Mouse (Mus musculus): ENCODE measurements around the gene Gja1.

Gja1 gene

GRCm38 (mm10) chr10:56415894-56416570 is 38.9 kb downstream of the Gja1 start:
- DNase-seq (ENCODE audit: low spot score) = no peak

- no peak for DNase-seq (ENCODE audit: low spot score)
Measured at GRCm38 (mm10) chr10:56422518-56422917, 45.4 kb downstream of the Gja1 start.

GRCm38 (mm10) chr10:56425016-56425798 is 48.1 kb downstream of the Gja1 start:
- no peak for DNase-seq (ENCODE audit: low spot score)

DNA sequence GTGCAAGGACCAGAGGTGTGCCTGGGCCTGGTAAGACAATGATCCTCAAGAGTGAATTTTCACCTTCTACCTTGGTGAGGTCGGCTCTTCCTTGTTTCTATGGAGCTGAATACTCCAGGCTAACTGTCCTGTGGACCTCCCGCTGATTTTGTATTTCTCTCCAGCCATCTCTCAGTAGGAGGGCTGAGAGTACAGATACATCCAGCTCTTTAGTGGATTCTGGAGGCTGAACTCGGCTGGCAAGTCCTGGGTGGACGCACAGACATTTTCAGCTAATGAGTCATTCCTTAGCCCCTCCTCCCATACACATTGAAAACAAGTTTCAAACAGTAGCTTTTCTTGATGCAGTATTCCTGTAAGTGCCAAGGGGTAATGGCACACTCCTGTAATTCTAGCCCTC is 49.2 kb downstream of the Gja1 start:
- no peak for DNase-seq (ENCODE audit: low spot score)

- DNase-seq (ENCODE audit: low spot score) = no peak
Measured at GRCm38 (mm10) chr10:56427382-56427781, 50.3 kb downstream of the Gja1 start.

GRCm38 (mm10) chr10:56427827-56428226 is 50.7 kb downstream of the Gja1 start:
- DNase-seq (ENCODE audit: low spot score) = no peak

- DNase-seq (ENCODE audit: low spot score) = no peak
Measured at GRCm38 (mm10) chr10:56429011-56429410, 51.9 kb downstream of the Gja1 start.

- DNase-seq (ENCODE audit: low spot score) = peak; percentile 46
Measured at GRCm38 (mm10) chr10:56431600-56432389, 54.7 kb downstream of the Gja1 start.

DNA sequence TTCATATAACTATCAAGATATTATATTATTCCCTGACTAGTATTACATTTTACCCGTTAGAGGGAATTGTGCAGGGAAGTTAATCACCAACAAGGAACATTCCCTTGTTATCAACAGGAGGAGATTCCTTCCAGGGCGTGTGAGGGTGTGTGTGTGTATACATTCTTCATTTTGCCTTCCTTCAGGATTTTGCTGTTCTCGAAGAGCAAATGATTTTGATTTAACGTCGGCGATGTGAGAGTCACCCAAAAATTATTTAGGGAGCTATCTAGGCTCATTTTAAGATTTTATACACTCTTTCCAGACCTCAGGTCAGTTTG is 55.2 kb downstream of the Gja1 start:
- no peak for DNase-seq (ENCODE audit: low spot score)

GRCm38 (mm10) chr10:56437290-56437689 is 60.2 kb downstream of the Gja1 start:
- peak; percentile 51 for DNase-seq (ENCODE audit: low spot score)

DNA sequence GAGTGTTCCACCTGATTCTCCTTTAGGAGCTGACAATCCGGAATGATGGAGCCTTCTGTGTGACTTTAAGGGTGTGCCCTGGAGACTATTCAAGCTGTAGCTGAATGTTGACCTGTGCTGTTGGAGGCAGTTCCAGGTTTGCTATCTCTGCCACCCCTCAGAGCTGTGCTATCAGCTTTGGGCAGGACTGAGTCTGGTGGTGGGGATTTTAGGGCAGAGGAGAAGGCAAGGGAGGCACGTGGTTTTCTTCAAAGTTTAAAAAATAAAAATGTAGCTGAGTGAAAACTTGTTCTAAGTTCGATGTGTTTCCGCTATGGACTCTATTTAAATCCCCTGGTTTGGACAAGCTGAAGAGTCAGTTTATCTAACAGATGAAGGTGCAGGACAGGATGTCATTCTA is 62.5 kb downstream of the Gja1 start:
- no peak for DNase-seq (ENCODE audit: low spot score)

DNA sequence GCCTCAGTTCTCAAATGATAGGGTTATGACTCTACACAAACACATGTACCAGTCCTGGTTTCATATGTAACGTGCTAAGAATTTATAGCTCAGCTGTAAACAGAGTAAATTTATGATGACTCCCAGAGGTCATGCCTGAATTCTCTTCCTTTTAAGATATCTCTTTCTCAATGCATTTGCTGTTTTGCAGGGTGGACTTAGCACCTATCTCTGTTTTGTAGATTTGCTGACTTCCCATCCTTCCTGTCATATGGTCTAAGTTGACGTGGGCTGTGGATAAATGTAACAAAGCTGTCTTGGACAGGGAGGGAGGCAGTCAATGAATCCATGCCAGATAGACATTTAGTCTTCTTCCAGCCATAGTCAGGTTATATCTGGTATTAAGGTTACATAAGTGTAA is 67.3 kb downstream of the Gja1 start:
- no peak for DNase-seq (ENCODE audit: low spot score)

DNA sequence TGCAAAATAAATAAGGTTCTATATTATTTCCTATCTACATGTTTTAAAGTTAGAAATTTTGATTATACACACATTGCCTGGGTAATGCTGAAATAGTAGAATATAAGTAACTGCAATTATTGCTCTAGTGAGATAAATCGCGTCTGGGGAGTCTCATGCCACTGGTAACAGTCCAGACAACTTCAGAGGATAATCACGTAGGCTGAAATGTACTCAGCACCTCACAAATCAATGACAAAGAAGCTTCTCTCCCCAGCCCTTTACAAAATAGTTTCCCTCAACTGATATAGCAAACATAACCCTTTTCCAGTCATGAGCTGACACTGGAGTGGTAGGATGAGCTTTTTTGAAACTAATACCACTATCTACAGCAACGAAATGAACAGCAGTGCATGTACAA is 71.9 kb downstream of the Gja1 start:
- DNase-seq (ENCODE audit: low spot score) = no peak
